Mouse (Mus musculus): ENCODE measurements around the gene P4htm. TPM values are rescaled to one million over a fixed set of nuclear protein-coding genes. Genes with fewer than 3 reads are reported as not detected.

Gene P4htm
- polyA plus RNA-seq, 1 experiment from 2014 or later: 5.6 TPM

DNA sequence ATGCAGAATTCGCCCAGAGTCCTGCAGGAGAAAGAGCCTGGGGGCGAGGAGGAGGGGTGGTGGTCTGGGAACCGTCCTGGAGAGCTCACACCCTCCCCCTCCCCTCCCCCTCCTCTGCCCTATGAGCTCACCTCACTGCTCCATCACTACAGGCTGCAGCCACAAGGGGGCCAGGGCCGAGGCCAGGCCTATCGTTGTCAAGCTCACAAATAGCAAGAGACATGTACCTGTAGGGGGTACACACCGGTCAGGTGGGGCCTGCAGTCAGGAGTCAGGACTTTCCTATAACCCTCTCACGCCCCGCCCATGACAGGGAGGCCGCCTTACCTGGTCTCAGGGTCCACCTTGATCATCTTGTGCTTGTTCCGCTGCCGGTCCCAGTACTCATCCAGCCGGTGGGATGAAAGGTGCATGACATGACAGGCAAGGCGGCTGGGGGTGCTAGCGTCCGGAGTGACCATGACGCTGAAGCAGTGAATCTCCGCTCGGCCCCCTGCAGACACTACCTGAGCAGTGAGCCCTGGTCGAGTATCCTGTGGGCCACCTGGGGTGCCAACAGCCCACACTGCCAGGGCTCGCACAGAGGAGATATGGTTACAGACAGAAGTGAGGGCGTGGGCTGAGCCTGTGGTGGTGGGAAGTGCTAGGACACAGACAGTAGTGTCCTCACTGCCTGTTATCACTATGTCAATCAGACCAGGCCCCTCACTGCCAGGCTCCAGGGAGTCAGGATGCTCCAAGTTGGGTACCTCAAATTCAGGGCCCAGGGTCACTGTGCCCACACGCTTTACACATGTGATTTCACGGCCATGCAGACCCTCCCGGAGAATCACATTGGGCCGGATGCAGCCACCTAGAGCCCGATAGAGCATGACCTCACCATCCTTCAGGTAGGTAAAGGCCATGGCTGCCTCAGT, 23.4 kb downstream of the P4htm start:
- Histone ChIP-seq H3K36me3 (ENCODE audit: control insufficient read depth, insufficient read depth, low read length) (peaks cover 15% of the 10 kb centered on the region), H3K9ac (ENCODE audit: low read length) (no peak overlapping the region), H3K4me3 (replicated peaks; ENCODE audit: low read length) (no peak overlapping the region), H3K4me2 (ENCODE audit: low read depth, low read length) (no peak overlapping the region), H3K27ac (ENCODE audit: low read length) (no peak overlapping the region), H3K4me1 (ENCODE audit: control insufficient read depth, insufficient read depth, low read length) (peaks cover 34% of the 10 kb centered on the region), H3K27me3 (ENCODE audit: control insufficient read depth, insufficient read depth, low read length) (no peaks in the 10 kb centered on the region), H3K9me3 (replicated peaks; ENCODE audit: control insufficient read depth, low read length) (no peaks in the 10 kb centered on the region)
- 55% methylated on average over 26 of the region's 26 CpGs for WGBS
- ATAC-seq (ENCODE audit: insufficient read depth, low FRiP score): no peak

DNA sequence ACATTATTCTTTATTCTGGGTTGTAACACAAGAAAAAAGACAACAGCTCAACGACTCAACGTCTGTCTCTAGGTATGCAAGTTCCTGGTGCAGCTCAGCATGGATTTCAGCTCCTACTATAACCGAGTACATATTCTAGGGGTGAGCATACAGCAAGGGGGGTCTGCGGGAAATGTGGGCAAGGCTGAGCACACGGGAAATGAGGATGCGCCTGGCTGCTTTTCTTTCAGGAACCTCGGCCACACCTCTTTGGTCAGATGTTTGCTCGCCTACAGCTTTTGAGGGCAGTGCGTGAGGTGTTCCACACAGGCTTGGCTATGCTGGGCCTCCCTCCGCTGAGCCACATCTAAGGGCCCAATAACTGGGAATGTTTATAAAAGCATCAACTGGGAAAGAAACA, 25.1 kb downstream of the P4htm start:
- Histone ChIP-seq H3K4me1 (ENCODE audit: control insufficient read depth, insufficient read depth, low read length) (peaks cover 33% of the 10 kb centered on the region), H3K9me3 (replicated peaks; ENCODE audit: control insufficient read depth, low read length) (no peaks in the 10 kb centered on the region), H3K27ac (ENCODE audit: low read length) (no peak overlapping the region), H3K9ac (ENCODE audit: low read length) (no peak overlapping the region), H3K36me3 (ENCODE audit: control insufficient read depth, insufficient read depth, low read length) (peaks cover 15% of the 10 kb centered on the region), H3K4me2 (ENCODE audit: low read depth, low read length) (no peak overlapping the region), H3K4me3 (replicated peaks; ENCODE audit: low read length) (no peak overlapping the region), H3K27me3 (ENCODE audit: control insufficient read depth, insufficient read depth, low read length) (no peaks in the 10 kb centered on the region)
- no peak for ATAC-seq (ENCODE audit: insufficient read depth, low FRiP score)
- WGBS: 74% methylated on average over 10 of the region's 10 CpGs

DNA sequence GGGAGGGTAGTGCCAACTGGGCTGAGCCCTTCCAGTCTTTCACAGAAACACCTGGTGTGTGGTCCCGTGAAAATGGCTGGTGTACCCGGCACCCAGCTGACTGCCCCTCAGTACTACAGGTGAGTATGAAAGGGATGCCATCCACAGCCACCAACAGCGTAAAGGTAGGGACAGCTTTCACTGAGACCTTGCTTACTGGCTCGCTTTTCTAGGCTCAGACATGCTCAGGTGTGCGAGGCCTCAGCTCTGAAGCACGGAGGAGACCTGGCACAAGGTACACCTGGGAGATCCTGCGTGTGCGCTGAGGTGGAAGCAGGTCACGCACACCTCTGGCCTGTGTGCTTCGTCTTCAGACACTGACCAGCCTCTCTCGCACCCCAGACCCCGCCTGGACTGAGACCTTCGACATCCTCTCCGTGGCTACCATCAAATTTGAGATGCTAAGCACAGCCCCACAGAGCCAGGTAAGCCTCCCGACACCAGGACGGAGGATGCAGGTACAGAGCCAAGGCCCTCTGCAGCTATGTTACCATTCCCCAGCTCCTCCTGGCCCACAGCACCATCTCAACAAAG, 26.0 kb downstream of the P4htm start:
- no peak for ATAC-seq (ENCODE audit: insufficient read depth, low FRiP score)
- Histone ChIP-seq H3K36me3 (ENCODE audit: control insufficient read depth, insufficient read depth, low read length) (peaks cover 15% of the 10 kb centered on the region), H3K4me1 (ENCODE audit: control insufficient read depth, insufficient read depth, low read length) (peaks cover 25% of the 10 kb centered on the region), H3K4me2 (ENCODE audit: low read depth, low read length) (no peak overlapping the region), H3K27me3 (ENCODE audit: control insufficient read depth, insufficient read depth, low read length) (no peaks in the 10 kb centered on the region), H3K27ac (ENCODE audit: low read length) (no peak overlapping the region), H3K9ac (ENCODE audit: low read length) (no peak overlapping the region), H3K9me3 (replicated peaks; ENCODE audit: control insufficient read depth, low read length) (no peaks in the 10 kb centered on the region), H3K4me3 (replicated peaks; ENCODE audit: low read length) (no peak overlapping the region)
- WGBS: 93% methylated on average over 16 of the region's 16 CpGs

DNA sequence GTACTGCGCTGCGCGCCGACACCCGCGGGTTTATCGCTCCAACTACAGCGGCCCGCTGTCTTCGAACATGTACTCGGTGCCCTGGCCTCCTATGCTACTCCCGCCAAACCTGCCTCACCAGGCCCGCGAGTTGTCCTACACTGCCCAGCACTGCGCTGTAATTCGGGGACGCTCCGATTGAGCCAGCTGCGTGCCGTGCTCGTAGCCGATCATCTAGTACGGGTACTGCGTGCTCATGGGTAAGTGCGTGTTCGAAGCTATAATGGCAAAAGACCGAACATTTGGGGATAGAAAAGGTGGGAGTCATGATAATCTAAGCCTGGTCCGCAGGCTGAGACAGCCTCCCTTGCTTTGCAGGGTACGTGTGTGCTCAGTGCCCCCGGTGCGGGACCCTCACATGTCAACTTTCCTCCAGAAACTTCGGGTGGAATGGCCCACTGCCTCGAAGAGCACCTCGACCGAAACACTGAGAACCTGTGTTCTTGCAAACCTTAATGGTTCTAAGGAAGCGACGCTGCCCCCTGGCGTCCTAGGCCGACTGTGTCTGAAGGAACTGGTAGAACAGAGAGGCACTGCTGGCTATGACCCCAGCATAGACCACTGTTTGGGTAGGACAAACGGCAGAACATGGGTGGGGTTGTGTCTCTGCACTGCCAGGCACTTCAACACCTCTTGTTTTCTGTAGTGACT, 27.1 kb downstream of the P4htm start:
- H3K27ac ChIP-seq (ENCODE audit: low read length): peak overlapping the region; percentile 59
- H3K9ac ChIP-seq (ENCODE audit: low read length): peak overlapping the region; percentile 77
- WGBS: 1% methylated on average over 40 of the region's 40 CpGs
- peaks cover 27% of the 10 kb centered on the region for H3K4me1 ChIP-seq (ENCODE audit: control insufficient read depth, insufficient read depth, low read length)
- H3K4me3 ChIP-seq (replicated peaks; ENCODE audit: low read length): peak overlapping the region; percentile 75
- peaks cover 15% of the 10 kb centered on the region for H3K36me3 ChIP-seq (ENCODE audit: control insufficient read depth, insufficient read depth, low read length)
- H3K27me3 ChIP-seq (ENCODE audit: control insufficient read depth, insufficient read depth, low read length): no peaks in the 10 kb centered on the region
- peak overlapping the region; percentile 96 for H3K4me2 ChIP-seq (ENCODE audit: low read depth, low read length)
- H3K9me3 ChIP-seq (replicated peaks; ENCODE audit: control insufficient read depth, low read length): no peaks in the 10 kb centered on the region
- peak; percentile 0; the same call in 1 of the 2 replicates for ATAC-seq (ENCODE audit: insufficient read depth, low FRiP score)

DNA sequence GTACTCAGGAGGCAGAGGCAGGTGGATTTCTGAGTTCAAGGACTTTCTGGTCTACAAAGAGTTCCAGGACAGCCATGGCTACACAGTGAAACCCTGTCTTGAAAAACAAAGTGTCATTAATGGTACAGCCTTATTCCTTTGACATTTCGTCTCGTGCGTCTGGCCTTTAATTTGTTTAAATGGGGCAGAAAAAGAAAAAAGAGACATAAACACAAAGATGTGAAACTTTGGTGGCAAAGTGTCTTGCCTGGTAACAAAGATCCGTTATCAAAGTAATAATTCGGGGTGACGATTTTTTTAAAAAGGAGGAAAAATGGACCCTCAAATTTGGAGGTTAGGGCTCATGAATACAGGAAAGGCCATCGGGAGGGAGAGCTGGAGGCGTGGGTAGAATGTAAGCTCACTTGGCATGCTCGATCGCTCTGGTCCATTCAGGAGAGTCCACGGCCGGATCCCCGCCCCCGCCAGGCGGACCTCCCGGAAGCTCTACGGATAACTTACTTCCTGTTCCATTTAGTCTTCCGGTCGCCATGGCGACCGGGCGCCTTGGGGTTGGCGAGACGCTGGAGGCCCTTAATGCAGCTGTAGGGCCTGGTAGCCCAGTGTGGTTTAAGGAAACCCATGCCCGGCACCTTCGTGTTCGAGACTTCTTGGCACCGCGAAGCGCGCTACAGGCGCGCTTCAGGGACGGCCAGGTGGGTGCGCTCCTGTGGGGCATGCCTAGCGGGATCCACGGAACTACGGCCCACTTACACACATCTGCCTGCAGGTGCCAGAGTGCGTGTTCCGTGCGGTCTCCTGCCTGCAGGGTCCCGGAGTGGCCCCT, 27.9 kb downstream of the P4htm start, which contains the start of gene Dalrd3:
Gene Dalrd3 (plus strand): TSS at position 506 of the 826 bp plus-strand sequence.
- peak within 1 kb of the TSS; percentile 96 for H3K4me2 ChIP-seq (ENCODE audit: low read depth, low read length)
- H3K27me3 ChIP-seq (ENCODE audit: control insufficient read depth, insufficient read depth, low read length): no peaks in the 10 kb centered on the region
- peak within 1 kb of the TSS; percentile 77 for H3K9ac ChIP-seq (ENCODE audit: low read length)
- H3K36me3 ChIP-seq (ENCODE audit: control insufficient read depth, insufficient read depth, low read length): peaks cover 15% of the 10 kb centered on the region
- H3K4me3 ChIP-seq (replicated peaks; ENCODE audit: low read length): peak within 1 kb of the TSS; percentile 75
- no peaks in the 10 kb centered on the region for H3K9me3 ChIP-seq (replicated peaks; ENCODE audit: control insufficient read depth, low read length)
- peak; percentile 59 for ATAC-seq (ENCODE audit: insufficient read depth, low FRiP score)
- WGBS: 5% methylated on average over 42 of the region's 42 CpGs
- H3K4me1 ChIP-seq (ENCODE audit: control insufficient read depth, insufficient read depth, low read length): peaks cover 27% of the 10 kb centered on the region
- peak within 1 kb of the TSS; percentile 59 for H3K27ac ChIP-seq (ENCODE audit: low read length)

DNA sequence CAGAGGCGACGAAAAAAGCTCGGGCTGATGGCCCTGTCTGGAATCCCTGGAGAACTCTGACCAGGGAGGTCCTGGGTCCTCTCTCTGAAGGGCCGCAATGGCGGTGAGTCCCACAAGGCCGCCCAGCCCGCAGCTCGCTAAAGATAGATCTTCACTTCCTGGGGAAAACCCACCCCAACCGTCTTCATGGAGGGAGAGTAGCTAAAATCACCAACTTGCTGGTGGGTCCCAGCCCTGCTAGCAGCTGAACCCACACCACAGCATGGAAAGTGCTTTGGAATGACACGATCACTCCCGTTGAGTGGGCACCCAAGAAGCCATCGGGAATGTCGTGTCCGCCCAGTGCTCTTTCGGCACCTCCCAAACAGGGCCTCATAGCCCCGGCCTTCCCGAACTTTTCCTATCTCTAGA, 29.0 kb downstream of the P4htm start:
- peak overlapping the region; percentile 85 for H3K4me2 ChIP-seq (ENCODE audit: low read depth, low read length)
- H3K27ac ChIP-seq (ENCODE audit: low read length): no peak overlapping the region
- H3K9me3 ChIP-seq (replicated peaks; ENCODE audit: control insufficient read depth, low read length): no peaks in the 10 kb centered on the region
- ATAC-seq (ENCODE audit: insufficient read depth, low FRiP score): no peak
- peaks cover 25% of the 10 kb centered on the region for H3K4me1 ChIP-seq (ENCODE audit: control insufficient read depth, insufficient read depth, low read length)
- 71% methylated on average over 17 of the region's 17 CpGs for WGBS
- peak overlapping the region; percentile 84; the same call in 1 of the 2 replicates for H3K4me3 ChIP-seq (replicated peaks; ENCODE audit: low read length)
- H3K9ac ChIP-seq (ENCODE audit: low read length): peak overlapping the region; percentile 87; the same call in 1 of the 2 replicates
- H3K36me3 ChIP-seq (ENCODE audit: control insufficient read depth, insufficient read depth, low read length): peaks cover 20% of the 10 kb centered on the region
- H3K27me3 ChIP-seq (ENCODE audit: control insufficient read depth, insufficient read depth, low read length): no peaks in the 10 kb centered on the region

DNA sequence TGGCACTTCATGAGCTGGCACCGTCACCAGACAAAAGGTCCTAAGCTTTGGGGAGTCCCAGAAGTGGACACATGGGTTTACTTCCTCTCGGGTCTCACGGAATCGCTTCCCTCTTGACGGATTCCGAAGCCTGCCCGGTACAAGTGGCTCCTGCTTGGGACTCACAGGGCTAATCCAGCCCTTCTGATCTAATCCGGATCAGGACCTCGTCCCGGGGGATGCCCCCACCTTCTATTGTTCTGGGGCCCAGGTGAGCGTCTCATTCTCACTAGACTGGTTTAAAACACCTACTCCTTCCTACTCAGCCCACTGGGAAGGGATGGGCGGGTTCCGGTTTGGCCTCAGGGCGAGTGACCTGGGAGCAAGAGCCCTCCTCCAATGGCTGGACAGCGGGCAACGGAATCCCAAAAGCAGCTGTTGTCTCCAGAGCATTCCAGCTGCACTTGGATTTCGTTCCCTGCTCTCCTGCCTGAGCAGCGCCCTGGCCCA, 29.5 kb downstream of the P4htm start:
- Histone ChIP-seq H3K9ac (ENCODE audit: low read length) (peak overlapping the region; percentile 87), H3K9me3 (replicated peaks; ENCODE audit: control insufficient read depth, low read length) (no peaks in the 10 kb centered on the region), H3K36me3 (ENCODE audit: control insufficient read depth, insufficient read depth, low read length) (peaks cover 18% of the 10 kb centered on the region), H3K27me3 (ENCODE audit: control insufficient read depth, insufficient read depth, low read length) (no peaks in the 10 kb centered on the region), H3K4me2 (ENCODE audit: low read depth, low read length) (peak overlapping the region; percentile 85), H3K4me3 (replicated peaks; ENCODE audit: low read length) (peak overlapping the region; percentile 84), H3K27ac (ENCODE audit: low read length) (peak overlapping the region; percentile 93), H3K4me1 (ENCODE audit: control insufficient read depth, insufficient read depth, low read length) (peaks cover 25% of the 10 kb centered on the region)
- 11% methylated on average over 18 of the region's 18 CpGs for WGBS
- ATAC-seq (ENCODE audit: insufficient read depth, low FRiP score): no peak
